Mouse (Mus musculus) heart, adult 18-20 months (tissue): Measurements from ENCODE around the gene Adipor1. TPM values are rescaled to one million over a fixed set of nuclear protein-coding genes. Genes with fewer than 3 reads are reported as not detected.
A peak's percentile ranks its signal among the peaks of the same experiment; 100 is the strongest.
"Not testable (repeated sequence)": the region's sequence is repeated elsewhere in the genome, so short reads cannot be mapped to it uniquely, and the experiment has no call there.

Source experiments
- DNase-seq, 2 experiments: peaks; one replicate each; pipeline ENCODE4 v3.0.0; 2021 to 2022; ENCODE audit warnings: mixed read lengths in 1 of 2
- total RNA-seq, 2 experiments: library from RNA; stranded (reverse); gene quantifications; 2 replicates each; pipeline ENCODE4 v1.2.3; 2021

The Adipor1 gene
- total RNA-seq, 2 experiments from 2014 or later: 126 to 129 TPM

GRCm38 (mm10) chr1:134419176-134419575, 4.0 kb downstream of the Adipor1 start:
- DNase-seq: no peak

GRCm38 (mm10) chr1:134419751-134420458, 4.7 kb downstream of the Adipor1 start:
- peak; percentile 40 to 66 for DNase-seq

- no peak for DNase-seq
These were observed 8.7 kb downstream of the Adipor1 start for GRCm38 (mm10) chr1:134423911-134424310.

- DNase-seq: peak in 1 of 2 experiments; percentile 29
These were observed 11.1 kb downstream of the Adipor1 start for GRCm38 (mm10) chr1:134426289-134426688.

- DNase-seq: no peak
These were observed 17.8 kb downstream of the Adipor1 start for GRCm38 (mm10) chr1:134433002-134433401.

DNA sequence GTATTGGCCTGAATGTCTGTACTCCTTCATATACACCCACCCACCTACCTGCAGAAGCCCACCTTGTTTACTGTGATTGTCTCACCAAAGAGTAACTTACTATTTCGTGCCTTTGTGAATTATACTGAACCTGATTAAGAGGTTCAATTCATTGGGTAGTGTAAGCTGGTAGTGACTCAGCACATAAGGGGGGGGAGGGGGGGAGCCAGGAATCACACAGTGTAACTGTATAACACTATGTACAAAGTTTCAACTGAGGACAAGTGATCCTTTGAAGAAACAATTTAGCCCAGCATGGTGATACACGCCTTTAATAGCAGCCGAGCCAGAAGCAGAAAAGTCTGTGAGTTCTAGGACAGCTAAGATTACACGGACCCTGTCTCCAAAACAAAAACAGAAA, 18.3 kb downstream of the Adipor1 start:
- no peak for DNase-seq

GRCm38 (mm10) chr1:134435414-134435813, 20.2 kb downstream of the Adipor1 start:
- DNase-seq: no peak

- no peak for DNase-seq
These were observed 25.3 kb downstream of the Adipor1 start for GRCm38 (mm10) chr1:134440437-134440836.

- not testable (repeated sequence) for DNase-seq
These were observed 26.6 kb downstream of the Adipor1 start for GRCm38 (mm10) chr1:134441737-134442136.

GRCm38 (mm10) chr1:134442394-134442793, 27.2 kb downstream of the Adipor1 start:
- DNase-seq: no peak

- not testable (repeated sequence) for DNase-seq
These were observed 28.1 kb downstream of the Adipor1 start for GRCm38 (mm10) chr1:134443288-134443687.

GRCm38 (mm10) chr1:134445418-134445817, 30.2 kb downstream of the Adipor1 start:
- no peak for DNase-seq

DNA sequence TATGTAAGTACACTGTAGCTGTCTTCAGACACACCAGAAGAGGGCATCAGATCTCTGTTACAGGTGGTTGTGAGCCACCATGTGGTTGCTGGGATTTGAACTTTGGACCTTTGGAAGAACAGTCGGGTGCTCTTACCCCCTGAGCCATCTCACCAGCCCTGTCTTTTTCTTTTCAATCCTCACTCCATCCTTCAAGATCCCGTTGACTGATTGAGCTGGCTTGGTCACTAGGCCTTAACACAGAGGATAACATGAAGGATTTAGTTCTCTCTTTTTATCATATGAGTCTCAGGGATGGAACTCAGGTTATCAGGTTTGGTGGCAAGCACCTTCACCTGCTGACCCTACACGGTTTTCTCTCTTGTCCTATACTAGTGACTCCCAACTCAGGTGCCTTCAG, 33.4 kb downstream of the Adipor1 start:
- DNase-seq: not testable (repeated sequence)

- no peak for DNase-seq
These were observed 35.0 kb downstream of the Adipor1 start for GRCm38 (mm10) chr1:134450201-134450600.

DNA sequence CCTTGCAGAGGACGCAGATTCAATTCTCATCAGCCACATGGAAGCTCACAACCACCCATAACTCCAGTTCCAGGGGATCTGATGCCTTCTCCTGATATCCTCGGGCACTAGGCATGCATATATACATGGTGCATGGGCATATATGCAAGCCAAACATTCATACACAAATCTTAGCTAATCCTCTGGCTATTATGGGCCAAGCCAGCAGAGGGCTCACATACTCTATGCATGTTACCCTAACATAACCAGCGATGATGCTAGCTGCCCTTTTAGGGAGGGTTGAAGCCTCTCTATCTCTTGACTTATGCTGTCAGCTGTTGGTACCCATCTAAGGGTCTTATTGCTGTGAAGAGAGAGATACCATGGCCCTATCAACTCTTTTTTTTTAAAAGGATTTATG, 35.8 kb downstream of the Adipor1 start:
- DNase-seq: peak; percentile 35 to 67

DNA sequence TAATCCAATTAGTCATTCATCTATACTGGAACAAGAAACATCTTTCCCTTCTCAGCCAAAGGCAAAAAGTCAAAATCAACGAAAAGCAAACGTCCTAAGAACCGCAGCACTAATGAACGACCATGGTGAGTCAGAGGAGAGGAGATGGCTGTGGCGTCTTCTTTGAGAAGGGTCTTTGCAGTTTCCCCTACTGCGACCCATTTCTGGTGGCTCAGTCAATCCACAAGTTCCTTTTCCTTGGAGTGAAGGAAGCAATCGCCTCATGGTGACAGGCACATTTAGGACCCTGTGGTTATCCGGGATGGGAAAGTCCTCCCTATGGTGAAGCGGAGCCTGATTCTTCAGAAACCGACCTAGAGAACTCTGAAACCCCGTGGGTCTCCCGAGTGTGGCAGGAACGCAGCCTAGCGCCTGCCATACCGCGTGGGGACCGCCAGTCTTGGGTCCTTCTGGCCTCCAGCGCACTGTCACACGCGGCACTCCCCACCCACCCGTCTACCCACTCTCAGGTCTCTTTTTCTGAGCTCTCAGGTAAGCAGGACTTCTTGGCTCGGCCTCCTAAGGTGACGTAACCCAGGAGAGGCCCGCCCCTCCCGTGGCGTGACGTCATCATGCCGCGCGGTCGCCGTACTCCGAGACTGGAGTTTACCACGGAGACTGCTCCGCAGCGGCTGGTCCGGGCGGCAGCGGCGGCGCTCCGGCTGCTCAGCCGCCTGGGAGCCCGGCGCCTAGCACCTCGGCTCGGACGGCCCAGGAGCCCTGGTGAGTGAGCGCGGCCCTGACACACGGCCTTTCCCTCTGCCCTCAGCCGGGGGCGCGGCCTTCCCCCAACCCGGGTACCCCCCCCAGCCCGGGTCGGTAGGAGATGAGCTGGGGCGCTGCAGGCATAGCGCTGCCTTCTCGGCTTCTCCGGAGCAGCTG, 40.0 kb downstream of the Adipor1 start, which contains the start of gene Klhl12:
TSS of gene Klhl12 (plus strand) at position 628 of the 921 bp plus-strand sequence.
- DNase-seq: peak; percentile 94 to 98

DNA sequence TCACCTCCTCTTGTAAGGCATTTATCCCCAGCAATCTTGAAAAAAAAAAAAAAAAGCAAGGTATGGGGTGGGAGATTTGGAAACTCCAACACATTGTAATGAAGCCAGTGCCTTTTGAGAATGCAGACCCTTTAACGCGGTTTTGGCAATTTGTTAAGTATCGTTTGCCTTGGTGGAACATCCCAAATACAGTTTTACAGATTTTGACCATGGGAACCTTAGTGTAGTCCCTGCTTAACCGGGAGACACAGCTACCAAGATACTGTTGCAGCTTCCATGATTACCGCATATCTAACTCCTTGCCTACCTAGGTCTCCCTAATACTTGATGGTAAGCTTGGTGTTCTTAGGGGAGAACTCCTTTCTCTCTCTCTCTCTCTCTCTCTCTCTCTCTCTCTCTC, 40.9 kb downstream of the Adipor1 start:
- DNase-seq: no peak

DNA sequence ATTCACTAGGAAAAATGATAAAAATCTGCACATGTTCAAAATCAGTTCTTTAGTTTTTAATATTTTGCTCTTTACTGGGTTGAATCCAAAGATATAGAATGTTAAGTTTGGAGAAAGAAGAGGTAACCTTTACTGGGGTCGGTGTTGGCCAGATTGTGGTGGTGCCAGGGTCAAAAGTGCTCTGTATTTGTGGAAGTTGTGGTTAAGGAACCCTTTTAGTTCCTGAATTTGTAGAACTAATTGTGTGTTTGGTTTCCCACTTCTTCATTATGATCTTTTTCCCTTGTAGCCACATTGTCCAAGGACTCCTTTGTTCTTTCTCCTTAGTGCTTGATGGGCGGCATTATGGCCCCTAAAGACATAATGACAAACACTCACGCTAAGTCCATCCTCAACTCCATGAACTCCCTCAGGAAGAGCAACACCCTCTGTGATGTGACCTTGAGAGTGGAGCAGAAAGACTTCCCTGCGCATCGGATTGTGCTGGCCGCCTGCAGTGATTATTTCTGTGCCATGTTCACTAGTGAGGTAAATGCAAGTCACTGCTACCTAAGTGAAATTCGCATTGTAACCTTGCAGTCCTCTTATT, 43.1 kb downstream of the Adipor1 start:
- DNase-seq: peak in 1 of 2 experiments; percentile 2

DNA sequence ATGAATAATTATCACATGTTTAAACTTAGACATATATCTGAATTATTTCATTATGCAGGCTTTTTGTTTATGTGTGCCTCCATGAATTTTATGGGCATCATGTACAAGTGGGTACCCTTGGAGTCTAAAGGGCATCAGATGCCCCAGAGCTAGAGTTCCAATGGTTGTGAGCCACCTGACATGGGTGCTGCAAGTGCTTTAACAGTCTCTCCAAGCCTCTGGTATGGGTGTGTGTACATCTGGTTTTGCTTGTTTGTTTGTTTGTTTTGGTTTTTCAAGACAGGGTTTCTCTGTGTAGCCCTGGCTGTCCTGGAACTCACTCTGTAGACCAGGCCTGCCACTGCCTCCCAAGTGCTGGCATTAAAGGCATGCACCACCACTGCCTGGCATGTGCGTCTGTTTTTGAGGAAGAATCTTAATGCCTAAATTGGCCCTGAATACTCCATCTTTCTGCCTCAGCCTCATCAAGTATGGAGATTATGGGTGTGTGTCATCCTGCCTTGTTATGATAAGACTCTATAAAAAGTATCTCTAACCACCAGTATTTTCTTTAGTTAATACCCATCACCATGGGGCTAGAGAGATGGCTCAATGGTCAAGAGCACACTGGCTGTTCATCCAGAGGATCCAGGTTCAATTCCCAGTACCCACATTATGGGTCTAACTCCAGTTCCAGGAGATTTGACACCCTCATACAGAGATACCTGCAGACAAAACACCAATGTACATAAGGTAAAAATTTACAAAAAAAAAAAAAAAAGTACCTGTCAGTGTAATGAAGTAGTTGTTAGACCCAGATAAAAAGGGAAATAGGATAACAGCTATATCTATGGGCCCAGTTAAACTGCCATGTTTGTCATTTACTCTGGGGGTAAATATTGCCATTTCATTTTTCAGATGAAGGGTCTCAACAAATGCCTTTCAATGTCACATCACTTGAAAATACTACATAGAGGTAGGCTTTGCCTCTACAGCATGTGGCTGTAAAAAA, 45.4 kb downstream of the Adipor1 start:
- DNase-seq: no peak
